Mouse (Mus musculus): ENCODE data around the gene Pds5b. TPM values are rescaled to one million over a fixed set of nuclear protein-coding genes. Genes with fewer than 3 reads are reported as not detected.
"Not testable (repeated sequence)": the region's sequence is repeated elsewhere in the genome, so short reads cannot be mapped to it uniquely, and the experiment has no call there.

Gene Pds5b
- polyA plus RNA-seq, 1 experiment from 2014 or later: 53.6 TPM

- Histone ChIP-seq H3K27me3 (ENCODE audit: control insufficient read depth, insufficient read depth, low read length) (no peaks in the 10 kb centered on the region), H3K4me3 (ENCODE audit: low read length) (no peak overlapping the region), H3K4me1 (ENCODE audit: control insufficient read depth, insufficient read depth, low read length) (no peaks in the 10 kb centered on the region), H3K9me3 (ENCODE audit: control insufficient read depth, low read length) (no peaks in the 10 kb centered on the region), H3K36me3 (ENCODE audit: control insufficient read depth, insufficient read depth, low read length) (no peaks in the 10 kb centered on the region; the same call in 1 of the 2 replicates), H3K4me2 (replicated peaks; ENCODE audit: low read depth, low read length) (no peak overlapping the region), H3K9ac (ENCODE audit: low read depth, low read length) (no peak overlapping the region), H3K27ac (ENCODE audit: low read depth, low read length) (no peak overlapping the region)
- no peak for ATAC-seq (ENCODE audit: low FRiP score, low TSS enrichment)
Observed at GRCm38 (mm10) chr5:150713431-150713830, 39.9 kb downstream of the Pds5b start.

- ATAC-seq (ENCODE audit: low FRiP score, low TSS enrichment): peak; percentile 81; the same call in 1 of the 2 replicates
- Histone ChIP-seq H3K36me3 (ENCODE audit: control insufficient read depth, insufficient read depth, low read length) (peaks cover 9% of the 10 kb centered on the region; the same call in 1 of the 2 replicates), H3K27me3 (ENCODE audit: control insufficient read depth, insufficient read depth, low read length) (no peaks in the 10 kb centered on the region), H3K9ac (ENCODE audit: low read depth, low read length) (no peak overlapping the region), H3K4me1 (ENCODE audit: control insufficient read depth, insufficient read depth, low read length) (no peaks in the 10 kb centered on the region), H3K4me2 (replicated peaks; ENCODE audit: low read depth, low read length) (no peak overlapping the region), H3K27ac (ENCODE audit: low read depth, low read length) (no peak overlapping the region), H3K9me3 (ENCODE audit: control insufficient read depth, low read length) (no peaks in the 10 kb centered on the region), H3K4me3 (ENCODE audit: low read length) (no peak overlapping the region)
- 27% methylated on average over 4 of the region's 4 CpGs for WGBS
Observed at GRCm38 (mm10) chr5:150717775-150718174, 44.2 kb downstream of the Pds5b start.

- Histone ChIP-seq H3K36me3 (ENCODE audit: control insufficient read depth, insufficient read depth, low read length) (peaks cover 26% of the 10 kb centered on the region), H3K27ac (ENCODE audit: low read depth, low read length) (no peak overlapping the region), H3K27me3 (ENCODE audit: control insufficient read depth, insufficient read depth, low read length) (no peaks in the 10 kb centered on the region), H3K4me1 (ENCODE audit: control insufficient read depth, insufficient read depth, low read length) (no peaks in the 10 kb centered on the region), H3K9ac (ENCODE audit: low read depth, low read length) (no peak overlapping the region), H3K4me3 (ENCODE audit: low read length) (no peak overlapping the region), H3K4me2 (replicated peaks; ENCODE audit: low read depth, low read length) (no peak overlapping the region), H3K9me3 (ENCODE audit: control insufficient read depth, low read length) (no peaks in the 10 kb centered on the region)
- 86% methylated on average over 1 of the region's 1 CpGs for WGBS
- ATAC-seq (ENCODE audit: low FRiP score, low TSS enrichment): no peak
Observed at GRCm38 (mm10) chr5:150724641-150725040, 51.1 kb downstream of the Pds5b start.

GRCm38 (mm10) chr5:150737028-150737427 is 63.5 kb downstream of the Pds5b start:
- H3K27me3 ChIP-seq (ENCODE audit: control insufficient read depth, insufficient read depth, low read length); H3K9ac ChIP-seq (ENCODE audit: low read depth, low read length); H3K27ac ChIP-seq (ENCODE audit: low read depth, low read length); H3K9me3 ChIP-seq (ENCODE audit: control insufficient read depth, low read length); H3K4me3 ChIP-seq (ENCODE audit: low read length); ATAC-seq (ENCODE audit: low FRiP score, low TSS enrichment); H3K4me2 ChIP-seq (replicated peaks; ENCODE audit: low read depth, low read length); H3K4me1 ChIP-seq (ENCODE audit: control insufficient read depth, insufficient read depth, low read length): not testable (repeated sequence)
- WGBS: 92% methylated on average over 3 of the region's 3 CpGs
- H3K36me3 ChIP-seq (ENCODE audit: control insufficient read depth, insufficient read depth, low read length): peaks cover 30% of the 10 kb centered on the region

- no peaks in the 10 kb centered on the region for H3K9me3 ChIP-seq (ENCODE audit: control insufficient read depth, low read length)
- no peaks in the 10 kb centered on the region for H3K4me1 ChIP-seq (ENCODE audit: control insufficient read depth, insufficient read depth, low read length)
- WGBS: 90% methylated on average over 7 of the region's 7 CpGs
- H3K4me2 ChIP-seq (replicated peaks; ENCODE audit: low read depth, low read length): no peak overlapping the region
- ATAC-seq (ENCODE audit: low FRiP score, low TSS enrichment): no peak
- H3K27me3 ChIP-seq (ENCODE audit: control insufficient read depth, insufficient read depth, low read length): no peaks in the 10 kb centered on the region
- H3K36me3 ChIP-seq (ENCODE audit: control insufficient read depth, insufficient read depth, low read length): peaks cover 26% of the 10 kb centered on the region
- H3K27ac ChIP-seq (ENCODE audit: low read depth, low read length): no peak overlapping the region
- H3K4me3 ChIP-seq (ENCODE audit: low read length): no peak overlapping the region
- no peak overlapping the region for H3K9ac ChIP-seq (ENCODE audit: low read depth, low read length)
Observed at GRCm38 (mm10) chr5:150739311-150739710, 65.8 kb downstream of the Pds5b start.

DNA sequence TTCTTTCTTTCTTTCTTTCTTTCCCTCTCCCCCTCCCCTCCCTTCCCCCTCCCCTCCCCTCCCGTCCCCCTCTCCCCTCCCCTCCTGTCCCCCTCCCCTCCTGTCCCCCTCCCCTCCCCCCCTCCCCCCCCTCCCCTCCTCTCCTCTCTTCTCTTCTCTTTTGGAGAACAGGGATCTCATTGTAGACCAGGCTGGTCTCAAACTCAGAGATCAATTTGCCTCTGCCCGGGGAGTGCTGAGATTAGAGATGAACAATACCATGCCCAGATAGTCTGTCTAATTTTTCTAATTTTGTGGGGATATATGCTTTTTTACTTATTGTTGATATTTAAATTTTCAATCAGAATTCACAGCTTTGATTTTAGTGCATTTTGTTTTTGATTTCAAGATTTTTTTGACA is 67.1 kb downstream of the Pds5b start:
- 100% methylated on average over 1 of the region's 2 CpGs for WGBS
- Histone ChIP-seq H3K4me3 (ENCODE audit: low read length) (no peak overlapping the region), H3K27me3 (ENCODE audit: control insufficient read depth, insufficient read depth, low read length) (no peaks in the 10 kb centered on the region), H3K4me1 (ENCODE audit: control insufficient read depth, insufficient read depth, low read length) (no peaks in the 10 kb centered on the region), H3K9me3 (ENCODE audit: control insufficient read depth, low read length) (no peaks in the 10 kb centered on the region), H3K27ac (ENCODE audit: low read depth, low read length) (no peak overlapping the region), H3K36me3 (ENCODE audit: control insufficient read depth, insufficient read depth, low read length) (peaks cover 32% of the 10 kb centered on the region), H3K9ac (ENCODE audit: low read depth, low read length) (no peak overlapping the region), H3K4me2 (replicated peaks; ENCODE audit: low read depth, low read length) (no peak overlapping the region)
- no peak for ATAC-seq (ENCODE audit: low FRiP score, low TSS enrichment)

GRCm38 (mm10) chr5:150756623-150757022 is 83.1 kb downstream of the Pds5b start:
- no peak overlapping the region for H3K4me3 ChIP-seq (ENCODE audit: low read length)
- WGBS: 90% methylated on average over 5 of the region's 5 CpGs
- no peaks in the 10 kb centered on the region for H3K9me3 ChIP-seq (ENCODE audit: control insufficient read depth, low read length)
- H3K27ac ChIP-seq (ENCODE audit: low read depth, low read length): no peak overlapping the region
- no peak overlapping the region for H3K4me2 ChIP-seq (replicated peaks; ENCODE audit: low read depth, low read length)
- H3K4me1 ChIP-seq (ENCODE audit: control insufficient read depth, insufficient read depth, low read length): no peaks in the 10 kb centered on the region
- peaks cover 25% of the 10 kb centered on the region for H3K36me3 ChIP-seq (ENCODE audit: control insufficient read depth, insufficient read depth, low read length)
- no peaks in the 10 kb centered on the region for H3K27me3 ChIP-seq (ENCODE audit: control insufficient read depth, insufficient read depth, low read length)
- no peak overlapping the region for H3K9ac ChIP-seq (ENCODE audit: low read depth, low read length)
- ATAC-seq (ENCODE audit: low FRiP score, low TSS enrichment): no peak

DNA sequence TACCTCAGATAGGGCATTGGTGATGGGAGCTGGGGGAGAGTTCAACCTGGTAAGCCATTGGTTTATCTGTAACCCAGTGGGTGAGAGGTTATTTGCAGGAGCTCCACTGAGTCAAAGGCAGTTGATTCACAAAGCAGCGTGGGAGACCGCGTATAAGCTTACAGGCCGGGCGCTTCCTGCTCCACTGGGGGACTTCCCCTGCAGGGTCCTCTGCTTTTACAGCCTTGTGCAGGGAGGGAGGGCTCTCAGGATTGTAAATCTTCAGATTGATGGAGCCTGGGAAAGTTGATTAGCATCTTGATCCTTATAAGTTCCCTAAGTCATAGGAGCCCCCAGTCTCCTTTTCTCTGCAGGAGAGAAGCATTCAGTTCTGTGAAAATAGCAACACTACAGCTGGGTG is 98.9 kb downstream of the Pds5b start:
- 11% methylated on average over 5 of the region's 5 CpGs for WGBS
- no peak overlapping the region for H3K9ac ChIP-seq (ENCODE audit: low read depth, low read length)
- H3K4me2 ChIP-seq (replicated peaks; ENCODE audit: low read depth, low read length): no peak overlapping the region
- peak; percentile 93 for ATAC-seq (ENCODE audit: low FRiP score, low TSS enrichment)
- peaks cover 16% of the 10 kb centered on the region; the same call in 1 of the 2 replicates for H3K36me3 ChIP-seq (ENCODE audit: control insufficient read depth, insufficient read depth, low read length)
- no peaks in the 10 kb centered on the region for H3K9me3 ChIP-seq (ENCODE audit: control insufficient read depth, low read length)
- peak overlapping the region; percentile 1; the same call in 1 of the 2 replicates for H3K27ac ChIP-seq (ENCODE audit: low read depth, low read length)
- H3K27me3 ChIP-seq (ENCODE audit: control insufficient read depth, insufficient read depth, low read length): no peaks in the 10 kb centered on the region
- H3K4me1 ChIP-seq (ENCODE audit: control insufficient read depth, insufficient read depth, low read length): peaks cover 12% of the 10 kb centered on the region; the same call in 1 of the 2 replicates
- no peak overlapping the region for H3K4me3 ChIP-seq (ENCODE audit: low read length)

- peak overlapping the region; percentile 48; the same call in 1 of the 2 replicates for H3K27ac ChIP-seq (ENCODE audit: low read depth, low read length)
- peak; percentile 56; the same call in 1 of the 2 replicates for ATAC-seq (ENCODE audit: low FRiP score, low TSS enrichment)
Observed at GRCm38 (mm10) chr5:150773083-150773482, 99.5 kb downstream of the Pds5b start.

More at GRCm38 (mm10) chr5:150773083-150773482, 99.5 kb downstream of the Pds5b start:
- Histone ChIP-seq H3K36me3 (ENCODE audit: control insufficient read depth, insufficient read depth, low read length) (peaks cover 16% of the 10 kb centered on the region), H3K9ac (ENCODE audit: low read depth, low read length) (no peak overlapping the region), H3K27me3 (ENCODE audit: control insufficient read depth, insufficient read depth, low read length) (no peaks in the 10 kb centered on the region), H3K4me1 (ENCODE audit: control insufficient read depth, insufficient read depth, low read length) (peaks cover 12% of the 10 kb centered on the region; the same call in 1 of the 2 replicates), H3K9me3 (ENCODE audit: control insufficient read depth, low read length) (no peaks in the 10 kb centered on the region), H3K4me3 (ENCODE audit: low read length) (no peak overlapping the region), H3K4me2 (replicated peaks; ENCODE audit: low read depth, low read length) (no peak overlapping the region)

Data from kidney, embryonic 14.5 days (tissue).